Mouse (Mus musculus): ENCODE measurements at regions not wholly inside any gene's neighbourhood (a gene's known extent, or its start where the extent isn't known, plus 50 kb on each side); places are given as distances from the start of the nearest gene placed in this dataset.

GRCm38 (mm10) chr3:51128491-51129155, 95.6 kb upstream of the Noct start:
- DNase-seq, result no peak
- TF ChIP-seq CTCF (IDR thresholded peaks at IDR 0.05), result no peak
- Histone ChIP-seq H3K4me3 (no peak overlapping the region), H3K27ac (no peak overlapping the region)
- intact Hi-C loops (cut with DNase I), result no loop called here

- Histone ChIP-seq H3K4me3 (no peak overlapping the region), H3K27ac (no peak overlapping the region)
- TF ChIP-seq CTCF (IDR thresholded peaks at IDR 0.05), result no peak
- DNase-seq, result no peak
- intact Hi-C loops (cut with DNase I), result no loop called here
These were observed 93.5 kb upstream of the Noct start for GRCm38 (mm10) chr3:51130709-51131108.

- intact Hi-C loops (cut with DNase I), result no loop called here
- no peak overlapping the region for H3K27ac ChIP-seq
- no peak for DNase-seq
- H3K4me3 ChIP-seq, result no peak overlapping the region
- TF ChIP-seq CTCF (IDR thresholded peaks at IDR 0.05), result no peak
These were observed 92.9 kb upstream of the Noct start for GRCm38 (mm10) chr3:51131341-51131740.

- H3K4me3 ChIP-seq, result no peak overlapping the region
- intact Hi-C loops (cut with DNase I), result no loop called here
- no peak overlapping the region for H3K27ac ChIP-seq
- TF ChIP-seq CTCF (IDR thresholded peaks at IDR 0.05), result no peak
- DNase-seq, result no peak
These were observed 91.5 kb upstream of the Noct start for GRCm38 (mm10) chr3:51132736-51133135.

- no peak for TF ChIP-seq CTCF (IDR thresholded peaks at IDR 0.05)
- intact Hi-C loops (cut with DNase I), result no loop called here
- Histone ChIP-seq H3K27ac (no peak overlapping the region), H3K4me3 (no peak overlapping the region)
- no peak for DNase-seq
These were observed 88.7 kb upstream of the Noct start for GRCm38 (mm10) chr3:51135581-51135980.

- intact Hi-C loops (cut with DNase I), result no loop called here
- no peak for DNase-seq
- no peak for TF ChIP-seq CTCF (IDR thresholded peaks at IDR 0.05)
These were observed 86.4 kb upstream of the Noct start for GRCm38 (mm10) chr3:51137730-51138312.

GRCm38 (mm10) chr3:51145985-51146384, 78.3 kb upstream of the Noct start:
- no peak for DNase-seq
- intact Hi-C loops (cut with DNase I), result no loop called here
- no peak for TF ChIP-seq CTCF (IDR thresholded peaks at IDR 0.05)
- Histone ChIP-seq H3K4me3 (no peak overlapping the region), H3K27ac (no peak overlapping the region)

More at GRCm38 (mm10) chr3:51137730-51138312, 86.4 kb upstream of the Noct start:
- H3K4me3 ChIP-seq, result no peak overlapping the region
- H3K27ac ChIP-seq, result no peak overlapping the region

- intact Hi-C loops (cut with DNase I), result no loop called here
- TF ChIP-seq CTCF (IDR thresholded peaks at IDR 0.05), result no peak
- DNase-seq, result no peak
These were observed 74.2 kb upstream of the Noct start for GRCm38 (mm10) chr3:51150012-51150411.

GRCm38 (mm10) chr3:51151104-51151503, 73.1 kb upstream of the Noct start:
- DNase-seq, result no peak
- intact Hi-C loops (cut with DNase I), result no loop called here
- Histone ChIP-seq H3K4me3 (no peak overlapping the region), H3K27ac (no peak overlapping the region)
- TF ChIP-seq CTCF (IDR thresholded peaks at IDR 0.05), result no peak

More at GRCm38 (mm10) chr3:51150012-51150411, 74.2 kb upstream of the Noct start:
- no peak overlapping the region for H3K4me3 ChIP-seq
- no peak overlapping the region for H3K27ac ChIP-seq

GRCm38 (mm10) chr3:51155621-51156020, 68.6 kb upstream of the Noct start:
- H3K27ac ChIP-seq, result peak overlapping the region; percentile 50
- no peak overlapping the region for H3K4me3 ChIP-seq
- no peak for TF ChIP-seq CTCF (IDR thresholded peaks at IDR 0.05)
- DNase-seq, result peak; percentile 40
- intact Hi-C loops (cut with DNase I), result no loop called here

- peak; percentile 75 for DNase-seq
- intact Hi-C loops (cut with DNase I), result no loop called here
- no peak overlapping the region for H3K4me3 ChIP-seq
- H3K27ac ChIP-seq, result peak overlapping the region; percentile 50
- TF ChIP-seq CTCF (IDR thresholded peaks at IDR 0.05), result peak; percentile 79
These were observed 67.6 kb upstream of the Noct start for GRCm38 (mm10) chr3:51156386-51157290.

- no peak for DNase-seq
- Histone ChIP-seq H3K4me3 (no peak overlapping the region), H3K27ac (peak overlapping the region; percentile 50)
- intact Hi-C loops (cut with DNase I), result no loop called here
- TF ChIP-seq CTCF (IDR thresholded peaks at IDR 0.05), result no peak
These were observed 67.0 kb upstream of the Noct start for GRCm38 (mm10) chr3:51157291-51157650.

- intact Hi-C loops (cut with DNase I), result no loop called here
- Histone ChIP-seq H3K4me3 (no peak overlapping the region), H3K27ac (no peak overlapping the region)
- DNase-seq, result no peak
- TF ChIP-seq CTCF (IDR thresholded peaks at IDR 0.05), result no peak
These were observed 65.8 kb upstream of the Noct start for GRCm38 (mm10) chr3:51158449-51158848.
